Comparison of ENCODE assay signal across 9 mouse cellular contexts in the genomic region with DNA sequence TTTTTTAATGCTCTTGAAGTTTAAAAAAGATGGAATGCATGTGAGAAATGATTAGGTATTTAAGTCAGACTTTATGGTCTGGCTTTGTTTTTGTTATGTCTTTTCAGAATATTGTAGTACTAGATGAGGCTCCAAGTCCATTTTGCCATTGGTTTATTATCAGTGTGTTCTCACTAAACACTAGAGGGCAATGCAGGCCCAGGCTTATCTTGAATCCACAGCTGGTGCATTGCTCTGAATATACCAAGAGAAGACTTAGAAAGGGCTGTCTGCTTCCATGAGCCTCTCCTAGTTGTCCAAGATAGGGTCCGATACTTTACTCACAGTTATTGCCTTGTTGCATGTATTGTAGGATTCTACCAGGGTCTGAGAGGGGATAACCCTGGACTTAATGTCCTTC.
DNase-seq lines count a peak whose midpoint lies in the region; ATAC-seq and TF ChIP-seq lines count a peak whose summit lies in the region.
"Had no signal": no experiment of that assay in that cellular context is flagged by ENCODE, and none has a peak within 500 bp of the region (broad histone marks: within the 10 kb centered on the region; RNA-seq: fewer than 3 reads in every experiment).

No protein-coding gene starts in this region.

- H3K9ac ChIP-seq in limb, embryonic 14.5 days (ENCODE audit: low read depth, low read length, severe bottlenecking) = no peak overlapping the region
- H3K9ac ChIP-seq: lung, embryonic 15.5 days had no signal

- H3K36me3 ChIP-seq in limb, embryonic 14.5 days (ENCODE audit: control insufficient read depth, insufficient read depth, low read length) = no peaks in the 10 kb centered on the region
- no peaks in the 10 kb centered on the region for H3K36me3 ChIP-seq in limb, embryonic 10.5 days
- H3K36me3 ChIP-seq: lung, embryonic 15.5 days had no signal

- no peak overlapping the region for H3K27ac ChIP-seq in limb, embryonic 14.5 days (replicated peaks; ENCODE audit: low read depth, low read length)
- H3K27ac ChIP-seq in limb, embryonic 10.5 days = no peak overlapping the region
- H3K27ac ChIP-seq: lung, embryonic 15.5 days had no signal

- no peak overlapping the region for H3K4me2 ChIP-seq in limb, embryonic 14.5 days (replicated peaks; ENCODE audit: low read depth, low read length, severe bottlenecking)
- H3K4me2 ChIP-seq: lung, embryonic 15.5 days had no signal

- no peaks in the 10 kb centered on the region for H3K27me3 ChIP-seq in limb, embryonic 14.5 days (ENCODE audit: control insufficient read depth, insufficient read depth, low read length)
- H3K27me3 ChIP-seq in limb, embryonic 10.5 days (ENCODE audit: low read depth, poor library complexity, severe bottlenecking) = no peaks in the 10 kb centered on the region
- H3K27me3 ChIP-seq: lung, embryonic 15.5 days had no signal

- peak; percentile 15 for DNase-seq in embryo, embryonic 10 days (ENCODE audit: low spot score)
- no peak for DNase-seq in embryo, embryonic 9.5 days (ENCODE audit: extremely low spot score)
- peak; percentile 31 for DNase-seq in limb, embryonic 14.5 days (ENCODE audit: low spot score)
- DNase-seq in limb, embryonic 10.5 days (ENCODE audit: low spot score) = no peak
- DNase-seq in frontal cortex, postnatal 36 days (ENCODE audit: low spot score in 2 of 2) = peak; percentile 26 to 50
- DNase-seq in right cerebral cortex, adult 18-20 months = peak; percentile 38
- DNase-seq in spleen, postnatal 14 days (ENCODE audit: low spot score in 2 of 2) = no peak
- DNase-seq in adrenal gland, postnatal 4 days (ENCODE audit: low spot score in 2 of 2) = no peak

- no peaks in the 10 kb centered on the region for H3K9me3 ChIP-seq in limb, embryonic 14.5 days (ENCODE audit: control insufficient read depth, low read length)
- H3K9me3 ChIP-seq in limb, embryonic 10.5 days (replicated peaks) = no peaks in the 10 kb centered on the region
- H3K9me3 ChIP-seq: lung, embryonic 15.5 days had no signal

- no peak for ATAC-seq in limb, embryonic 14.5 days (ENCODE audit: low FRiP score, low read depth)

- no peaks in the 10 kb centered on the region for H3K4me1 ChIP-seq in limb, embryonic 14.5 days (ENCODE audit: control insufficient read depth, insufficient read depth, low read length)
- no peaks in the 10 kb centered on the region for H3K4me1 ChIP-seq in limb, embryonic 10.5 days
- H3K4me1 ChIP-seq: lung, embryonic 15.5 days had no signal

- no peak overlapping the region for H3K4me3 ChIP-seq in limb, embryonic 14.5 days (replicated peaks; ENCODE audit: low read length)
- H3K4me3 ChIP-seq in limb, embryonic 10.5 days = no peak overlapping the region
- H3K4me3 ChIP-seq: lung, embryonic 15.5 days had no signal

- TF ChIP-seq POLR2A in limb, embryonic 14.5 days (IDR thresholded peaks at IDR 0.05; ENCODE audit: borderline replicate concordance, extremely low read depth, insufficient read depth, insufficient read length) = no peak

- 91% methylated on average over 1 of the region's 1 CpGs for WGBS in limb, embryonic 14.5 days
- WGBS in limb, embryonic 10.5 days = 93% methylated on average over 1 of the region's 1 CpGs

Comparison
In these comparisons a context has a peak if more than half of its experiments do, and no peak if none do; other contexts are left out.
1. DNase-seq: peak in embryo, embryonic 10 days (single experiment), limb, embryonic 14.5 days (single experiment), frontal cortex, postnatal 36 days (2 of 2) and right cerebral cortex, adult 18-20 months (single experiment); none in embryo, embryonic 9.5 days (single experiment), limb, embryonic 10.5 days (single experiment), spleen, postnatal 14 days (0 of 2) and adrenal gland, postnatal 4 days (0 of 2).